ENCODE assay signal across 14 mouse cellular contexts in the genomic region with DNA sequence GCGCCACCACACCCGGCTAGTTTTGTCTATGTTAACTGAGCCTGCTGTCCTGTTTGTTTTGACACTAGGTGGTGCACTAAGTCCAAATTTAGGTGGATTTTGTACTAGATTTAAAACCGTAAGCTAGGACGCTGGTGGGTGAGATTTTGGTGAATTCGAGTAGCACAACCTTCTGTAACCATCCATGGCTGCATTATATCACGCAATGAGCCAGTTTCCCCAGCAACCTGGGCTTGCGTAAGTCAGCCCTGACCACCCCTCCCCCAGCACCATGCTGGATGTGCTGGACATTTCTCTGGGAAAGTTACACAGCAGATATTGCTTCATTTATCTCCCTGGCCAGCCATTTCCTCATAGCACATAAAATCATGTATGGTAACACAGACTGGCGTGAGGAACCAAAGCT. TPM values are rescaled to one million over a fixed set of nuclear protein-coding genes. Genes with fewer than 3 reads are reported as not detected.
DNase-seq lines count a peak whose midpoint lies in the region; ATAC-seq and TF ChIP-seq lines count a peak whose summit lies in the region.
"Had no signal": no experiment of that assay in that cellular context is flagged by ENCODE, and none has a peak within 500 bp of the region (broad histone marks: within the 10 kb centered on the region; RNA-seq: fewer than 3 reads in every experiment).

No protein-coding gene starts in this region.

- 66% methylated on average over 8 of the region's 8 CpGs for WGBS in cerebellum, adult 2 months
- 79% methylated on average over 8 of the region's 8 CpGs for WGBS in midbrain, embryonic 14.5 days
- 83% methylated on average over 8 of the region's 8 CpGs for WGBS in midbrain, embryonic 11.5 days
- WGBS in liver, embryonic 12.5 days (ENCODE audit: insufficient replicate concordance): 59% methylated on average over 8 of the region's 8 CpGs
- 82% methylated on average over 8 of the region's 8 CpGs for WGBS in hindbrain, embryonic 12.5 days

- no peaks in the 10 kb centered on the region for H3K4me1 ChIP-seq in cerebellum, adult 2 months (ENCODE audit: control insufficient read depth, insufficient read depth, low read length)
- no peaks in the 10 kb centered on the region for H3K4me1 ChIP-seq in midbrain, embryonic 14.5 days (ENCODE audit: control insufficient read depth, insufficient read depth, low read length)
- H3K4me1 ChIP-seq in midbrain, embryonic 11.5 days (ENCODE audit: control insufficient read depth, insufficient read depth, low read length): no peaks in the 10 kb centered on the region
- 0 out of 2 replicates have a peak, but pooled peaks cover 5% of the 10 kb centered on the region for H3K4me1 ChIP-seq in liver, embryonic 12.5 days
- H3K4me1 ChIP-seq in hindbrain, embryonic 12.5 days: no peaks in the 10 kb centered on the region
- H3K4me1 ChIP-seq: limb, embryonic 15.5 days had no signal

- no peaks in the 10 kb centered on the region for H3K9me3 ChIP-seq in midbrain, embryonic 14.5 days (ENCODE audit: control insufficient read depth, low read length)
- no peaks in the 10 kb centered on the region for H3K9me3 ChIP-seq in midbrain, embryonic 11.5 days (ENCODE audit: control insufficient read depth, low read length)
- 0 out of 2 replicates have a peak, but pooled peaks cover 3% of the 10 kb centered on the region for H3K9me3 ChIP-seq in liver, embryonic 12.5 days (replicated peaks)
- H3K9me3 ChIP-seq in hindbrain, embryonic 12.5 days (replicated peaks): no peaks in the 10 kb centered on the region
- H3K9me3 ChIP-seq: limb, embryonic 15.5 days had no signal

- 0 out of 2 replicates have a peak, but pooled peaks have one; percentile 1 for TF ChIP-seq CTCF in cerebellum, adult 2 months (IDR thresholded peaks at IDR 0.05; ENCODE audit: borderline replicate concordance, insufficient read depth, low read depth, low read length)

- DNase-seq in cerebellum, adult 2 months: no peak
- DNase-seq in cerebellum, postnatal 10 days: no peak
- peak; percentile 8 for DNase-seq in midbrain, embryonic 14.5 days
- no peak for DNase-seq in midbrain, embryonic 11.5 days (ENCODE audit: low spot score, missing footprints)
- peak; percentile 9 to 24 for DNase-seq in monocyte, adult 2 months (ENCODE audit: low read depth in 1 of 2, low spot score in 2 of 2)
- no peak for DNase-seq in layer of hippocampus, postnatal 36 days
- DNase-seq: B cell, adult 2 months; gastrocnemius, postnatal 14 days; spleen, adult 18-20 months had no signal

- no peaks in the 10 kb centered on the region for H3K27me3 ChIP-seq in cerebellum, adult 2 months (ENCODE audit: control insufficient read depth, insufficient read depth, low read length)
- no peaks in the 10 kb centered on the region for H3K27me3 ChIP-seq in midbrain, embryonic 14.5 days (ENCODE audit: control insufficient read depth, insufficient read depth, low read length)
- no peaks in the 10 kb centered on the region for H3K27me3 ChIP-seq in midbrain, embryonic 11.5 days (ENCODE audit: control insufficient read depth, insufficient read depth, low read length)
- H3K27me3 ChIP-seq in liver, embryonic 12.5 days (replicated peaks): no peaks in the 10 kb centered on the region
- H3K27me3 ChIP-seq in hindbrain, embryonic 12.5 days: no peaks in the 10 kb centered on the region
- H3K27me3 ChIP-seq: limb, embryonic 15.5 days had no signal

- no peak overlapping the region for H3K9ac ChIP-seq in midbrain, embryonic 14.5 days (replicated peaks; ENCODE audit: low read length)
- no peak overlapping the region for H3K9ac ChIP-seq in midbrain, embryonic 11.5 days (ENCODE audit: low read length)
- H3K9ac ChIP-seq in liver, embryonic 12.5 days: no peak overlapping the region
- H3K9ac ChIP-seq in hindbrain, embryonic 12.5 days: no peak overlapping the region
- H3K9ac ChIP-seq: limb, embryonic 15.5 days had no signal

- no peak for ATAC-seq in midbrain, embryonic 14.5 days (ENCODE audit: low FRiP score, low TSS enrichment)
- no peak for ATAC-seq in midbrain, embryonic 11.5 days (ENCODE audit: low FRiP score)
- peak; percentile 46; the same call in 1 of the 2 replicates for ATAC-seq in liver, embryonic 12.5 days
- ATAC-seq in hindbrain, embryonic 12.5 days (ENCODE audit: low FRiP score): no peak

- no peak overlapping the region for H3K4me2 ChIP-seq in midbrain, embryonic 14.5 days (ENCODE audit: low read length)
- no peak overlapping the region for H3K4me2 ChIP-seq in midbrain, embryonic 11.5 days
- no peak overlapping the region for H3K4me2 ChIP-seq in liver, embryonic 12.5 days
- no peak overlapping the region for H3K4me2 ChIP-seq in hindbrain, embryonic 12.5 days (replicated peaks)
- H3K4me2 ChIP-seq: limb, embryonic 15.5 days had no signal

- H3K4me3 ChIP-seq in cerebellum, adult 2 months (replicated peaks; ENCODE audit: insufficient read depth, low read depth, low read length): no peak overlapping the region
- H3K4me3 ChIP-seq in midbrain, embryonic 14.5 days (replicated peaks; ENCODE audit: low read depth, low read length): no peak overlapping the region
- no peak overlapping the region for H3K4me3 ChIP-seq in midbrain, embryonic 11.5 days (ENCODE audit: low read depth, low read length)
- no peak overlapping the region for H3K4me3 ChIP-seq in liver, embryonic 12.5 days
- H3K4me3 ChIP-seq in hindbrain, embryonic 12.5 days: no peak overlapping the region
- H3K4me3 ChIP-seq: limb, embryonic 15.5 days had no signal

- H3K36me3 ChIP-seq in midbrain, embryonic 14.5 days (ENCODE audit: control insufficient read depth, insufficient read depth, low read length): no peaks in the 10 kb centered on the region
- no peaks in the 10 kb centered on the region for H3K36me3 ChIP-seq in midbrain, embryonic 11.5 days (ENCODE audit: control insufficient read depth, insufficient read depth, low read length)
- no peaks in the 10 kb centered on the region for H3K36me3 ChIP-seq in liver, embryonic 12.5 days
- H3K36me3 ChIP-seq in hindbrain, embryonic 12.5 days: no peaks in the 10 kb centered on the region
- H3K36me3 ChIP-seq: limb, embryonic 15.5 days had no signal

- no peak overlapping the region for H3K27ac ChIP-seq in cerebellum, adult 2 months (ENCODE audit: insufficient read depth, low read length)
- H3K27ac ChIP-seq in midbrain, embryonic 14.5 days (replicated peaks; ENCODE audit: low read depth, low read length): no peak overlapping the region
- H3K27ac ChIP-seq in midbrain, embryonic 11.5 days (ENCODE audit: low read depth, low read length): no peak overlapping the region
- no peak overlapping the region for H3K27ac ChIP-seq in liver, embryonic 12.5 days
- no peak overlapping the region for H3K27ac ChIP-seq in hindbrain, embryonic 12.5 days
- H3K27ac ChIP-seq: limb, embryonic 15.5 days had no signal

- no peak for TF ChIP-seq POLR2A in cerebellum, adult 2 months (IDR thresholded peaks at IDR 0.05; ENCODE audit: borderline replicate concordance, insufficient read depth, low read length)

RNA-seq across cellular contexts. Expression of gene Slc35a3, which starts 24.7 kb away (rescaled TPM):
- 14.4 and 16.2 TPM in 2 replicates for polyA plus RNA-seq in cerebellum, adult 2 months (2012; rRNA removed)
- polyA plus RNA-seq in midbrain, embryonic 14.5 days (2014; fragmentation: Nextera tagmentation; extraction: Ambion mirVana): 7.9 and 8.3 TPM in 2 replicates
- 7.9 and 8.2 TPM in 2 replicates for polyA plus RNA-seq in midbrain, embryonic 11.5 days (2014; fragmentation: Nextera tagmentation; extraction: Ambion mirVana)
- polyA plus RNA-seq in liver, embryonic 12.5 days (2016; fragmentation: Nextera tagmentation; extraction: Ambion mirVana): 12.0 and 13.8 TPM in 2 replicates
- 9.3 and 10.7 TPM in 2 replicates for polyA plus RNA-seq in hindbrain, embryonic 12.5 days (2016; fragmentation: Nextera tagmentation; extraction: Ambion mirVana)
- 10 to 100 TPM; 16.4 to 16.9 TPM for total RNA-seq in layer of hippocampus, postnatal 36 days (2021)

RNA-seq across cellular contexts. Expression of gene Gm43191, which starts 56.3 kb away (rescaled TPM):
- polyA plus RNA-seq in cerebellum, adult 2 months (2012; rRNA removed): not detected in 2 replicates
- polyA plus RNA-seq in midbrain, embryonic 14.5 days (2014; fragmentation: Nextera tagmentation; extraction: Ambion mirVana): not detected in 2 replicates
- not detected in 2 replicates for polyA plus RNA-seq in midbrain, embryonic 11.5 days (2014; fragmentation: Nextera tagmentation; extraction: Ambion mirVana)
- not detected in 2 replicates for polyA plus RNA-seq in liver, embryonic 12.5 days (2016; fragmentation: Nextera tagmentation; extraction: Ambion mirVana)
- polyA plus RNA-seq in hindbrain, embryonic 12.5 days (2016; fragmentation: Nextera tagmentation; extraction: Ambion mirVana): not detected in 2 replicates
- 1 to 10 TPM in 1 of 2 experiments, not detected in 1; 1.5 TPM for total RNA-seq in layer of hippocampus, postnatal 36 days (2021)
- total RNA-seq: adrenal gland, adult 18-20 months; gastrocnemius, postnatal 14 days had no signal
- polyA plus RNA-seq: limb, embryonic 15.5 days; neural tube, embryonic 14.5 days had no signal

Comparison
In these comparisons a context has a peak if more than half of its experiments do, and no peak if none do; other contexts are left out.
1. DNase-seq: peak in midbrain, embryonic 14.5 days (single experiment) and monocyte, adult 2 months (2 of 2); none in cerebellum, adult 2 months (0 of 2), cerebellum, postnatal 10 days (0 of 2), midbrain, embryonic 11.5 days (single experiment) and layer of hippocampus, postnatal 36 days (0 of 2).